Mouse (Mus musculus): ENCODE results near the gene Slc35g3.
"Not testable (repeated sequence)": the region's sequence is repeated elsewhere in the genome, so short reads cannot be mapped to it uniquely, and the experiment has no call there.

Gene Slc35g3

GRCm38 (mm10) chr11:69758478-69758970 lies 3.2 kb downstream of the Slc35g3 start, which contains the start of gene Polr2a:
Gene Polr2a (minus strand): TSS chr11:69758637.
- ATAC-seq (ENCODE audit: insufficient number of reproducible peaks, low FRiP score, low TSS enrichment): peak; percentile 83

DNA sequence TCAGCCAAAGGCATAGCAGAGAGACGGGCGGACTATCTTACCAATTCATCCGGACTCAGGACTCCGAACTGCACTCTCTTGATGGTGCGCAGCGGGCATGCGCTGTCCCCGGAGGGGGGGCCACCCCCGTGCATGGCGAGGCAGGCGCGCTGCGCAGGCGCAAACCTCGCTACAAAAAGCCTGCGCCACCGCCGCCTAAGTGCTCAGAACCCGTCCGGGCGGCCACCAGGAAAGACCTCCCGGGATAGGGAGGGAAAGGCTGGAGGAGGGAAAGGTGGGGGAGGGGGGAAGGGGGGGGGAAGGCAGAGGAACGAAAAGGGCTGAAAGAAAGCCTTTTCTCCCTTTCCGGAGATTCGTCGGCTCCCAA lies 3.7 kb downstream of the Slc35g3 start:
- ATAC-seq (ENCODE audit: insufficient number of reproducible peaks, low FRiP score, low TSS enrichment): peak; percentile 60

GRCm38 (mm10) chr11:69757303-69758089 lies 4.3 kb downstream of the Slc35g3 start:
- no peak for ATAC-seq (ENCODE audit: insufficient number of reproducible peaks, low FRiP score, low TSS enrichment)

GRCm38 (mm10) chr11:69754701-69755100 lies 7.1 kb downstream of the Slc35g3 start:
- ATAC-seq (ENCODE audit: insufficient number of reproducible peaks, low FRiP score, low TSS enrichment): no peak

- ATAC-seq (ENCODE audit: insufficient number of reproducible peaks, low FRiP score, low TSS enrichment): no peak
These were observed 7.5 kb downstream of the Slc35g3 start for GRCm38 (mm10) chr11:69754233-69754632.

DNA sequence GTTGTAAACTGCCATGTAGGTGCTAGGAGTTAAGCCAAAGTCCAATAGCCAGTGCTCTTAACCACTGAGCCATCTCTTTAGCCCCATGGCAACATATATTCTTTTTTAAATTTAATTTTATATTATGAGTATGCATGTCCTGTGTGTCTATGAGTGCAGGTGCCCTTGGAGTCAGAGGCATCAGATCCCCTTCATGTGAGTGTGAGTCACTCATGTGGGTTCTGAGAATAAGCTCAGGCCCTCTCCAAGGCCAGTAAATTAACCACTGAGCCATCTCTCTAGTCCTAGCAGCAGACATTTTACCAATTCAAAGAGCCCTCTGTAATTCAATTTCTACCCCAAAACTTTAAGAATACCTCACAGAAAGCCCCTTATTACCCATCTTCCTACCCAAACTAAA lies 9.1 kb downstream of the Slc35g3 start:
- no peak for ATAC-seq (ENCODE audit: insufficient number of reproducible peaks, low FRiP score, low TSS enrichment)

DNA sequence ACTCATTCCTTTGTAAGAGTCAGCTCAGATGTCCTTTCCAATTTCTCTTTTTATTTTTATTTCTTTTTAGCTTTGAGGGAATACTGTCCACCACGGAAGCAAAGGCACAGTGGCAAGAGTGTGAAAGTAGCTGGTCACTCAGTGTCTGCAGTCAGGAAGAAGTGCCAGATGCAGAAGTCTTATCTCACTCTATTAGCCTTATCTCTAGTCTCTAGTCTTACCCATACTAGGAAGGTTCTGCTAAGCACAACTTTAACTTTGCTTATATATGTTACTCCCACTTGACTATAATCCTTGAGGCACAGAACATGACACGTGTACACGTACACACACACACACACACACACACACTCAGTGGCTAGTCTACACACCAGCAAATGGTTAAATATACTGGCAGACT lies 10.1 kb downstream of the Slc35g3 start:
- no peak for ATAC-seq (ENCODE audit: insufficient number of reproducible peaks, low FRiP score, low TSS enrichment)

- ATAC-seq (ENCODE audit: insufficient number of reproducible peaks, low FRiP score, low TSS enrichment): not testable (repeated sequence)
These were observed 30.4 kb downstream of the Slc35g3 start for GRCm38 (mm10) chr11:69731408-69731807.

DNA sequence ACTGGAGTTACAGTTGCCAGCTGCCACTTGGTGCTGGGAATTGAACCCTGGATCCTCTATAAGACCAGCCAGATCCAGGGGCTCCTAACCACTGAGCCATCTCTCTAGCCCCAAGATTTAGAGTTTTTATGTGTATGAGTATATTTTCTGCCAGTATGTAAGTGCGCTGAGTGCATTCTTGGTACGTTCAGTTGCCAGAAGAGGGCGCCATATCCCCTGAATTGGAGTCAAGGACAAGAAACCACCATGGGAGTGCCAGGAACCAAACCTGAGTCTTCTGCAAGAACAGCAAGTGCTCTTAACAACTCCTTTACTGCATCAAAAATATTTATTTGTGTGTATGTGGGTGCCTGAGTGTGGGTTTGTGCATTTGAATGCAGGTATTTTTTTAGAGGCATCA lies 32.7 kb downstream of the Slc35g3 start:
- ATAC-seq (ENCODE audit: insufficient number of reproducible peaks, low FRiP score, low TSS enrichment): no peak

DNA sequence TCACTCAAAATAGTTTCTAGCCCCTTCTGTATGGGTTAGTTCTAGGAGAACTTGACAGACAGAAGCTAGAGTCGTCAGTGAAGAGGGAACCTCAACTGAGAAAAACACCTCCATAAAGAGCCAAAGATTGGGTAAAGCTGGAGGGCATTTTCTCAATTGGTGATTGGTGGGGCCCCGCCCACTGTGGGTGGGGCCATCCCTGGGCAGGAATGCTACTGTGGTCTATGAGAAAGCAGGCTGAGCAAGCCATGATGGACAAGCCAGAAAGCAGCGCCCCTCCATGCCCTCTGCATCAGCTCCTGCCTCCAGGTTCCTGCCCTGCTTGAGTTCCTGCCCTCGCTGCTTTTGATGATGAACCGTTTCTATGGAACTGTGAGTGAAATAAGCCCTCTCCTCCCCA lies 35.8 kb downstream of the Slc35g3 start:
- ATAC-seq (ENCODE audit: insufficient number of reproducible peaks, low FRiP score, low TSS enrichment): no peak

DNA sequence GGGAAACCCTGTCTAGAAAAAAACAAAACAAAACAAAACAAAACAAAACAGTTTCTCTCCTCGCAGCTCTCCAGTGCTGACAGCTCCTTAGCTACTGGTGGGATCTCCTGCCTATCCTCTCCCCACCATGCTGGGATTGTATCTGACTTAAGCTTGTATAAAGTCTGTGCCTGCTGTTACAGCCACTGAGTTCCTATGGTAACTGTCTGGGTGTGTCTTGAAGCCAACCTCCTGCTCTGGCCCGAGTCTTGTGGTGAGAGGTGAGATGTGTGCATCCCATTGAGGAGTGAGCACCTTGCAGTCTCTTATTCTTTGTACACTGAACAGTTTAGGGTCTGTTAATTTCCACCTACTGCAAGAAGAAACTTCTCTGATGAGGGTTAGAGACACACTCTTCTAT lies 38.7 kb downstream of the Slc35g3 start:
- ATAC-seq (ENCODE audit: insufficient number of reproducible peaks, low FRiP score, low TSS enrichment): no peak

- no peak for ATAC-seq (ENCODE audit: insufficient number of reproducible peaks, low FRiP score, low TSS enrichment)
These were observed 40.9 kb downstream of the Slc35g3 start for GRCm38 (mm10) chr11:69720852-69721251.

DNA sequence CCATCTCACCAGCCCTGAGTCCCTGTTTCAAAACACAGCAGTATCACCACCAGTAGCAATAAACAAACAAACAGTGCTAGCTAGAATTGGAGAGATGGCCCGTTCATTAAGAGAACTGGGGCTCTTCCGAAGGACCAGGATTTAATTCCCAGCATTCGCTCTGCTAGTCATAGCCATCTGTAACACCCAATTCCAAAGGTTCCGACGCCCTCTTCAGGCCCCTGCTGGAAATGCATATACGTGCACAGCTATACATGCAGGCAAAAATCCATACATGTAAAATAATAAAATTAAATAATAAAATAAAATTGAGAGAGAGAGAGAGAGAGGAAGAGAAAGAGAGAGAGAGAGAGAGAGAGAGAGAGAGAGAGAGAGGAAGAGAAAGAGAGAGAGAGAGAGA lies 42.3 kb downstream of the Slc35g3 start:
- ATAC-seq (ENCODE audit: insufficient number of reproducible peaks, low FRiP score, low TSS enrichment): no peak

DNA sequence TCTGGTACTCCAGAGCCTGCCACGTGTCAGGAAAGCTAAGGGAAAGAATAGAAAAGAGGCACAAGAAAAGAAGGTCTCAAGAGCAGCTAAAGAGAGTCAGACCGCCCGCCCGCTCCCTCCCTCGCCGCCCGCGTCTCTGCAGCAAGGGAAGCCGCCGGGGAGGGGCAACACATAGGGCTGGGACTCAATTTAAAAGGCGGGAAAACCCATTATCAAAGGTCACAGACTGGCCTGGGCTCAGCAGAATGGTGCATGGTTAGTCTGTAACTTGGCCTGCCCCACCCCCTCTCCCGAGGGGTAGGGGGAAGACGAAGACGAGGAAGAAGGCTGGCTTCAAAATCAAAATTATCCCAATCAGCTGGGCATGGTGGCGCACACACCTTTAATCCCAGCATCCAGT lies 43.1 kb downstream of the Slc35g3 start:
- no peak for ATAC-seq (ENCODE audit: insufficient number of reproducible peaks, low FRiP score, low TSS enrichment)

GRCm38 (mm10) chr11:69716953-69717352 lies 44.8 kb downstream of the Slc35g3 start:
- no peak for ATAC-seq (ENCODE audit: insufficient number of reproducible peaks, low FRiP score, low TSS enrichment)

- ATAC-seq (ENCODE audit: insufficient number of reproducible peaks, low FRiP score, low TSS enrichment): no peak
These were observed 45.8 kb downstream of the Slc35g3 start for GRCm38 (mm10) chr11:69715929-69716328.

DNA sequence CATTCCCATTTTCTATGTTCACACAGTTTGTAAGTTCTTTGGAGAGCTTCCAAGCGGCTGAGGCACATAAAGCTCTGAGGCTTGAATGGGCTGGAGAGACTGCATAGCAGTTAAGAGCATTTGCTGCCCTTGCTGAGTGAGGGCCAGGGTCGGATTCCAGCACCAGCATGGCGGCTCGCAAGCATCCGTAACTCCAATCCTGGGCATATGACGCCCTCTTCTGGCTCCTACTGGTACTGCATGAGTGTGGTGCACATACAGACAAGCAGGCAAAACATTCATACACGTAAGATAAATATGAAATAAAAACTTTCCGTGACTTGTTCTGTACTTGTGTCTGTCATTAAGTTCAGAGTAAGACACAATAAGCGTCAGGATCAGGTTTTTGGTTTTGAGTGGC lies 46.3 kb downstream of the Slc35g3 start:
- no peak for ATAC-seq (ENCODE audit: insufficient number of reproducible peaks, low FRiP score, low TSS enrichment)

- ATAC-seq (ENCODE audit: insufficient number of reproducible peaks, low FRiP score, low TSS enrichment): no peak
These were observed 47.0 kb downstream of the Slc35g3 start for GRCm38 (mm10) chr11:69714636-69715329.

DNA sequence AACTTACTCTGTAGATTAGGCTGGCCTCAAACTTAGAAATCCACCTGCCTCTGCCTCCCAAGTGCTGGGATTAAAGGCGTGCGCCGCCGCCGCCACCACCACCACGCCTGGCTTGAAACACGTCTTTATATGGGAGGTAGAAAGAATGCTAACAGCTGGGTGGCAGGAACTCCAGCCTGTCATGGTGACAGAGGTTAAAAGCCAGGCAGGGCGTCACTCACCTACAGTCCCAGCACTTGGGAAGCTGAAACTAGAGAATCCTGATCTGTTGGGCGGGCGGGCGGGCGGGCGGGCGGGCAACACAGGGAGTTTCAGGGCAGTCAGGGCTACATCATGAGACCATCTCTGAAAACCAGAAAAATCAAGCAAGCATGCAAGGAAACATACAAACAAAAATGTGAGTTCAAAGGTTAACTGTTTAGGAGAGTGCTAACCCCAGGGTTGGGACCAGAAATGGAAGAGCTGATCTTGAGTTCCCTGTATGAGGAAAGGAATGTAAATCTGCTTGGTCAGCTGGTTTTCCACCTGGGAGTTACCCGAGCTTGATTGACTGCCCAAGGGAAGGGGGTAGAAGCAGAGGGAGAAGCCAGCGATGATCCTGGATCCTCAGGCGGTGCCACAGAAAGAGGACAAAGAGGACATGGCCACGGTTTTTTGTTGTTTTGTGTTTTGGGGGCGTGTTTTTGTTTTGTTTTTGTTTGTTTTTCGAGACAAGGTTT lies 48.7 kb downstream of the Slc35g3 start:
- ATAC-seq (ENCODE audit: insufficient number of reproducible peaks, low FRiP score, low TSS enrichment): no peak

GRCm38 (mm10) chr11:69711082-69711481 lies 50.7 kb downstream of the Slc35g3 start:
- no peak for ATAC-seq (ENCODE audit: insufficient number of reproducible peaks, low FRiP score, low TSS enrichment)

DNA sequence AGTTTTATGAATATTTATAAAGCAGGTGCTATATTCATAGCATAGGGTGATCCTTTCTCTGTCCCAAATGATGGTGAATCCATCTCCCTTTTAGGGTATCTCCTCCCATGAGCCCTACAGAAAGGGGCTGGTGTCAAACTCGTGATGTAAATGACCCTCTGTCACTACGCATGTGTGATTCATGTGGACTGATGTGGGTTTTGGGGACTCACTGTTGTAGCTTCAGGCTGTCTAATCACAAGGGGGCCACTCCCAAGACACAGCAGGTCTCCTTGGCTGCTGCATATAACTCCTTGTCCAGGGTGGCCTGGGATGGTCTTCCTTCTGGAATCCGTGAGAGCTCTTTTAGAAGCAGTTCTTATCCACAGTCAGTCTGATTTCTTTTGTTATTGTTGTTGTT lies 51.3 kb downstream of the Slc35g3 start:
- ATAC-seq (ENCODE audit: insufficient number of reproducible peaks, low FRiP score, low TSS enrichment): no peak

All from cerebellum, adult (tissue).